Mouse (Mus musculus) right cerebral cortex, postnatal 14 days (tissue): ENCODE measurements around the gene Tmco1.

Experiments used
- DNase-seq: peaks from one replicate; pipeline ENCODE4 v3.0.0; 2022

Tmco1 gene

DNA sequence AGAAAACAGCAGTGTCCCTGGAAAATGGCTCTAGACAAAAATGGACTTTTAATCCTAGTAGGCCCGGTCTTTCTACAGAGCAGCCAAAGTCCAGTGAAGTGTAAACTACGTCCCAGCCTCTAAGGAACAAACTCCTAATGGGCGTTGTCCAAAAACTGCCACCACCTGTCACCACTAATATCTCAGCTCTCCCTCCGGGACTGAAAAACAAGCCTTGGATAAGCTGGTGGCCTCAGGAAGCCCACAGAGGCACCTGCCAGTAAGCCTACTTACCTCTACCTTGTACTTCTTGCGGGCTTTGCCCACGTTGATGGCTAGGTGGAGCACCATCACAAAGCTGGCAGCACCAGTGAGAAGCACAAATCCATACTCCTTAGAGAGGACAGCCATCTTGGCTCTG, 69.8 kb downstream of the Tmco1 start:
- no peak for DNase-seq

DNA sequence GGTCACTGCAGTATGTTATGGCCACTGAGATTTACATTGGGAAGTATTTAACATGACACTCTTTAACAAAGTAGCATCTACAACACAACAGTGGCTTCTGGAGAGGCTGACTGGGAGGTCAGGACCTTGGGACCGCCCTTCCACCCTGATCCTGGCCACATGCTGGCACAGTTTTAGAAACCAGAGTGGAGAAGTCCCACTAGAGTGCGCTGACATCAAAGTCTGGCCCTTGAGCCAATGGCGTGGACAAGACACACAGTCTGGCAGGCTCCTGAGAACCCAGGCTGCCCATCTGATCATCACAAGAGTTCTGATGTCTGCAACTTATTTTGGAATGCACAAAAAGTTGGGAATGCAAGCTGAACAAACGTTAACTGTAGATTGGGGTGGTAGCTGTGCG, 71.6 kb downstream of the Tmco1 start:
- DNase-seq: no peak

DNA sequence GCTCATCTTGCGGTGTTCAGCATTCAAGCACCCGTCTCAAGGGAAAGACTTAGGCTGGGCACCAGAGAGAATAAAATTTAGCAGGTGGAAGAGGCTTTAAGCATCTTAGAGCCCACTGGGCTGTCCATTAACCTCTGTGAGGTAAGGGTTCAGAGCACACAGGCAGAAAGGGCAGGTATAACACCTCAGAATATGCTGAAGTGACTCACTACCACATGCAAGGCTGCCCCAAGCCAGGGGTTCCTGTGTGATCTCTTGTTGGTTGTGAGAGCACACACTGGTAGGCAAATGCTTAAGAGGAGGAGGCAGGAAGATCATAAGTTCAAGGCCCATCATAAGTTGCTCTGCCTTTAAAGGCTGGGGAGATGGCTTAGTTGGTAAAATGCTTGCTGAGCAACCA, 72.0 kb downstream of the Tmco1 start:
- DNase-seq: no peak

DNA sequence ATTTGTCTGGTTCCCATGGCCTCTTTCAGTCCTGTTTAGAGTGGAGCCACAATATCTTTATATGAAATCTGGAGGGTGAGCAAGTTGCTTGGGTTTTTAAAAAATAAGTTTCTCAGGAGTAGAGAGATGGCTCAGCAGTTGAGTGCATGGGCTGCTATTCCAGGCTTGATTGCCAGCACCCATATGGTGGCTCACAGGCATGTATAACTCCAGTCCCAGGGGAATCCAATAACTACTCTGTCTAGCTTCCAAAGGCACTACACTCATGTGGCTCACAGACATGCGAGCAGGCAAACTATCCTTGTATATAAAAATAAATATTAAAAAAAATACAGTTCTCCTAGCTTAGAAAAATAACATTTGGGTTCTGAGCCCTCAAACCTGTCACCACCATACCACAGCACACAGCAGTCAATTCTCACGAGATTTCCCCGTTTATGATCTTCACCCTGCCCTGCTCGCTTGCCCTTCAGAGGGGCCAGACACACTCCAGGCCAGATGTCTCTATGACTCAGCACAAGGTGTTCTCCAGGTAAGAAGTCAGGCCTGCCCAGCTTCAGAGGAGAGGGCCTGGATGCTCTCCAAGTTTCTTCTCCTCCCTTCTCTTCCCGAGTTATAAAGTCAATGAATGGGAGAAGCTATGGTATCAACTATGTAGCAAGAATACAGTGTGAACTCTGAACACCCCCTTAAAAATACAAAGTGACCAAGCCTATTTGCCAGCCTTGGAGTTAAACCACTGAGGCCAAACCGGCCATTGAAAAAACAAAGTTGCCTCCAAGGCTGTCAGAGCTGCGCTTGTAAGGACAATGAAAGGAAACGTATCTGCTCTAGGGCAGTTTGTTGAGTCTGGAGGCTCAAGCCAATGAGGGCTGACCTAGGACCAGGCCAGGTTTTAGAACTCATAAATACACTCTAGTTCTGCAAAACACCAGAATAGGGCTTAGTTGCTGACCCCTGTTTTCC, 73.2 kb downstream of the Tmco1 start:
- no peak for DNase-seq

DNA sequence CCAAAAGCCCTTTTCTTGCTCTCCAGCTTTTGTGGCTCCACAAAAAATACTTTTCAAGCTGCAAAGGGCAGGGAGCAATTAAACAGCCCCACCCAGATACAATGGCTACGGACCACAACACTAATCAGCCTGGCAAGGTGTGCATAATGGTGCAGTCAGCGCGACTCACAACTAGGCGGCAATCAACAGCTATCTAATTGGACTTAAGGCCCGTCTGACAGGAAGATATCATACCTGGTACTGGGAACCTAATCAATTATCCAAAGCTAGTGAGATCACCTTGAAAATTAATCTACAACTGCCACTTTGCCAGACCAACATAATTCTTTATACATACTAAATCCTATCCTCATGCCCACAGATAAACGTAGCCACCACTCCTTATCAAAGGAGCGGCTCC, 74.1 kb downstream of the Tmco1 start:
- DNase-seq: no peak

DNA sequence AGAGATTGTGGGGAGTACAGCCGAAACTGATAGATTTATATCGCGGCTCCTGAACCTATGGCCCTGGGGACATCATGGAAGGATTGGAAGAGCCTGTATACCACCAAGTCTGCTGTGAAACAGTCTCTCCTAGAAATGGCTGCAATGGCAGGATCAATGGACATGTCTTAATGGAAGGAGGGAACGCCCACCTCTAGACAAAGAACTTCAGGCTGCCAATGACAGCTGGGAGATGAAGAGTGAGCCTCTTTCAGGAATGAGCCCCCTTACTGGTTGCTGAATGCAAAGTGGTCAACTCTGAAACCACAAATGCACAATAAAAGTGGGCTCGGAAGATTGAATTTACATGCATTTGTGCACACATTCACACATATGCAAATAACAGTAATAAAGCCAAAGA, 74.6 kb downstream of the Tmco1 start:
- DNase-seq: no peak

DNA sequence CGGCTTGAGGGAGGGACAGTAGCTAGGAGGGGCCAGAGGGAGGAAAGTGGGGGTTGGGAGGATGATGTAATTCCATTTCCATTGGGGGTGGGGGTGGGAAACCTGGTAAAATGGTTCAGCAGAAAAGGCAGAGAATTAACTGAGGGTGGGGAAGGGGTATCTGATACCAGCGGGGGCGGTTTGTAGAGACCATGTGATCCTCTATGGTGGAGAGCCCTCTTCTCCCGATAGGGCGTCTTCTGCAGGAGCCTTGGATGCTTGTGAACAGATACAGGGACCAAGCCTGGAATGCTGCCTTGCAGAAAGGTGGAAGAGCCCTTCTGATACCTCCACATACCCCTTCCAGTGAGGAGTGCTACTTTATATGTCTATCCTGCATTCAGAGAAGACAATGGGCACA, 75.0 kb downstream of the Tmco1 start:
- DNase-seq: no peak
